Mouse (Mus musculus) hindbrain, embryonic 14.5 days (tissue): ENCODE results near the gene Sp1. TPM values are rescaled to one million over a fixed set of nuclear protein-coding genes. Genes with fewer than 3 reads are reported as not detected.

Source experiments
- ATAC-seq: fragments of 200-750 bp; cut with Nextera tagmentation; 2 replicates; pipeline ENCODE4 v1.8.0; 2017; ENCODE audit warnings: moderate number of reproducible peaks, mild to moderate bottlenecking, moderate TSS enrichment, moderate library complexity; ENCODE audit not compliant: low FRiP score
- DNase-seq: peaks from one replicate; pipeline ENCODE4 v3.0.0-alpha.2; 2015; ENCODE audit warnings: low spot score
- H3K27ac ChIP-seq: fragments of 300-500 bp; sonication (generic); 2 replicates; pipeline ENCODE4 v1.5.1; 2014; ENCODE audit warnings: mild to moderate bottlenecking, moderate library complexity
- H3K27me3 ChIP-seq: fragments of 300-500 bp; sonication (generic); 2 replicates; pipeline ENCODE4 v1.6.1; 2014; ENCODE audit warnings: mild to moderate bottlenecking, low read length, mixed read lengths; ENCODE audit not compliant: control insufficient read depth, insufficient read depth
- H3K36me3 ChIP-seq: fragments of 300-500 bp; sonication (generic); replicated peaks from 2 replicates; pipeline ENCODE4 v1.6.1; 2014; ENCODE audit not compliant: control insufficient read depth, insufficient read depth
- H3K4me1 ChIP-seq: fragments of 300-500 bp; sonication (generic); replicated peaks from 2 replicates; pipeline ENCODE4 v1.6.1; 2014; ENCODE audit warnings: antibody characterized with exemption, low read length, mixed read lengths; ENCODE audit not compliant: control insufficient read depth, insufficient read depth
- H3K4me2 ChIP-seq: fragments of 300-500 bp; sonication (generic); replicated peaks from 2 replicates; pipeline ENCODE4 v1.6.1; 2014; ENCODE audit warnings: mild to moderate bottlenecking, moderate library complexity
- H3K4me3 ChIP-seq: fragments of 300-500 bp; sonication (generic); replicated peaks from 2 replicates; pipeline ENCODE4 v1.5.1; 2014; ENCODE audit warnings: mild to moderate bottlenecking, low read length
- H3K9ac ChIP-seq: fragments of 300-500 bp; sonication (generic); 2 replicates; pipeline ENCODE4 v1.6.1; 2014
- H3K9me3 ChIP-seq: fragments of 300-500 bp; sonication (generic); 2 replicates; pipeline ENCODE4 v1.6.1; 2016; ENCODE audit warnings: low read length; ENCODE audit not compliant: control insufficient read depth
- WGBS: fragments of 180-500 bp; shearing (Covaris S2); extraction: QIAGEN DNeasy Blood & Tissue Kit; methylation state at CpG from one replicate; pipeline ENCODE4 v1.1.7; 2014; 5-methylcytosine and 5-hydroxymethylcytosine counted together
- polyA plus RNA-seq: library from polyadenylated mRNA; unstranded; fragments of >200 nt; fragmentation: Nextera tagmentation; extraction: Ambion mirVana; gene quantifications from 2 replicates; pipeline ENCODE4 v1.2.1, GENCODE M21; 2014

Sp1 gene
- polyA plus RNA-seq, 1 experiment from 2014 or later, result 5.3 TPM

- Histone ChIP-seq H3K27me3 (no peaks in the 10 kb centered on the region), H3K9ac (no peak overlapping the region), H3K4me2 (no peak overlapping the region), H3K27ac (no peak overlapping the region), H3K4me3 (no peak overlapping the region), H3K36me3 (peaks cover 40% of the 10 kb centered on the region), H3K9me3 (no peaks in the 10 kb centered on the region), H3K4me1 (no peaks in the 10 kb centered on the region)
- WGBS, result 90% methylated on average over 2 of the region's 2 CpGs
- ATAC-seq (no peak), DNase-seq (no peak)
These were observed 11.6 kb downstream of the Sp1 start for GRCm38 (mm10) chr15:102417524-102417923.

- no peak overlapping the region for H3K4me2 ChIP-seq
- H3K4me1 ChIP-seq, result no peaks in the 10 kb centered on the region
- H3K36me3 ChIP-seq, result peaks cover 28% of the 10 kb centered on the region
These were observed 15.0 kb downstream of the Sp1 start for GRCm38 (mm10) chr15:102420986-102421385.

GRCm38 (mm10) chr15:102421437-102421836, 15.5 kb downstream of the Sp1 start:
- H3K4me1 ChIP-seq, result no peaks in the 10 kb centered on the region
- ATAC-seq (no peak), DNase-seq (peak; percentile 80)
- H3K4me3 ChIP-seq, result no peak overlapping the region
- no peak overlapping the region for H3K9ac ChIP-seq
- H3K9me3 ChIP-seq, result no peaks in the 10 kb centered on the region
- peaks cover 32% of the 10 kb centered on the region for H3K36me3 ChIP-seq
- H3K4me2 ChIP-seq, result no peak overlapping the region
- H3K27ac ChIP-seq, result no peak overlapping the region
- H3K27me3 ChIP-seq, result no peaks in the 10 kb centered on the region
- WGBS, result 61% methylated on average over 3 of the region's 3 CpGs

More at GRCm38 (mm10) chr15:102420986-102421385, 15.0 kb downstream of the Sp1 start:
- no peak for DNase-seq
- no peak overlapping the region for H3K9ac ChIP-seq
- no peaks in the 10 kb centered on the region for H3K27me3 ChIP-seq
- no peaks in the 10 kb centered on the region for H3K9me3 ChIP-seq
- no peak overlapping the region for H3K4me3 ChIP-seq
- 76% methylated on average over 1 of the region's 1 CpGs for WGBS
- ATAC-seq, result no peak
- H3K27ac ChIP-seq, result no peak overlapping the region

GRCm38 (mm10) chr15:102423602-102424240, 17.8 kb downstream of the Sp1 start:
- Histone ChIP-seq H3K4me1 (no peaks in the 10 kb centered on the region), H3K9me3 (no peaks in the 10 kb centered on the region), H3K4me3 (no peak overlapping the region), H3K36me3 (peaks cover 44% of the 10 kb centered on the region), H3K27me3 (no peaks in the 10 kb centered on the region), H3K4me2 (no peak overlapping the region), H3K27ac (no peak overlapping the region), H3K9ac (no peak overlapping the region)
- DNase-seq (no peak), ATAC-seq (no peak)
- WGBS, result 95% methylated on average over 2 of the region's 2 CpGs

GRCm38 (mm10) chr15:102424657-102425056, 18.7 kb downstream of the Sp1 start:
- H3K27ac ChIP-seq, result no peak overlapping the region
- 91% methylated on average over 2 of the region's 2 CpGs for WGBS
- DNase-seq, result no peak
- peaks cover 46% of the 10 kb centered on the region for H3K36me3 ChIP-seq
- ATAC-seq, result no peak
- H3K9ac ChIP-seq, result no peak overlapping the region
- no peaks in the 10 kb centered on the region for H3K4me1 ChIP-seq
- H3K9me3 ChIP-seq, result no peaks in the 10 kb centered on the region
- no peak overlapping the region for H3K4me3 ChIP-seq
- no peaks in the 10 kb centered on the region for H3K27me3 ChIP-seq
- no peak overlapping the region for H3K4me2 ChIP-seq

GRCm38 (mm10) chr15:102426963-102427362, 21.0 kb downstream of the Sp1 start:
- Histone ChIP-seq H3K4me1 (no peaks in the 10 kb centered on the region), H3K36me3 (peaks cover 69% of the 10 kb centered on the region), H3K9me3 (no peaks in the 10 kb centered on the region), H3K27me3 (no peaks in the 10 kb centered on the region), H3K9ac (no peak overlapping the region), H3K4me3 (no peak overlapping the region), H3K4me2 (no peak overlapping the region), H3K27ac (no peak overlapping the region)
- ATAC-seq (no peak), DNase-seq (no peak)
- WGBS, result 97% methylated on average over 1 of the region's 1 CpGs

- no peak overlapping the region for H3K27ac ChIP-seq
- no peaks in the 10 kb centered on the region for H3K9me3 ChIP-seq
- DNase-seq (no peak), ATAC-seq (no peak)
- H3K9ac ChIP-seq, result no peak overlapping the region
- H3K4me3 ChIP-seq, result no peak overlapping the region
- no peaks in the 10 kb centered on the region for H3K4me1 ChIP-seq
- H3K4me2 ChIP-seq, result no peak overlapping the region
- no peaks in the 10 kb centered on the region for H3K27me3 ChIP-seq
- H3K36me3 ChIP-seq, result peaks cover 80% of the 10 kb centered on the region
- 89% methylated on average over 1 of the region's 1 CpGs for WGBS
These were observed 26.1 kb downstream of the Sp1 start for GRCm38 (mm10) chr15:102432046-102432445.

- ATAC-seq, result no peak
- Histone ChIP-seq H3K9ac (no peak overlapping the region), H3K4me1 (no peaks in the 10 kb centered on the region), H3K9me3 (no peaks in the 10 kb centered on the region), H3K27me3 (no peaks in the 10 kb centered on the region), H3K4me3 (no peak overlapping the region), H3K4me2 (no peak overlapping the region), H3K27ac (no peak overlapping the region), H3K36me3 (peaks cover 80% of the 10 kb centered on the region)
- 92% methylated on average over 4 of the region's 4 CpGs for WGBS
- no peak for DNase-seq
These were observed 27.2 kb downstream of the Sp1 start for GRCm38 (mm10) chr15:102433173-102433572.

- WGBS, result 50% methylated on average over 2 of the region's 2 CpGs
- H3K27ac ChIP-seq, result no peak overlapping the region
- no peak overlapping the region for H3K4me2 ChIP-seq
- peak; percentile 86 for DNase-seq
- no peak overlapping the region for H3K9ac ChIP-seq
- H3K36me3 ChIP-seq, result peaks cover 5% of the 10 kb centered on the region; the same call in 1 of the 2 replicates
- no peaks in the 10 kb centered on the region for H3K9me3 ChIP-seq
- no peaks in the 10 kb centered on the region for H3K27me3 ChIP-seq
- no peak for ATAC-seq
- no peak overlapping the region for H3K4me3 ChIP-seq
- H3K4me1 ChIP-seq, result no peaks in the 10 kb centered on the region
These were observed 36.5 kb downstream of the Sp1 start for GRCm38 (mm10) chr15:102442490-102442889.

- Histone ChIP-seq H3K4me1 (no peaks in the 10 kb centered on the region), H3K27me3 (no peaks in the 10 kb centered on the region), H3K4me2 (no peak within 1 kb of the TSS), H3K9ac (no peak within 1 kb of the TSS), H3K36me3 (no peaks in the 10 kb centered on the region), H3K27ac (no peak within 1 kb of the TSS), H3K9me3 (no peaks in the 10 kb centered on the region), H3K4me3 (no peak within 1 kb of the TSS)
- 64% methylated on average over 8 of the region's 8 CpGs for WGBS
- DNase-seq (no peak), ATAC-seq (no peak)
These were observed 39.2 kb downstream of the Sp1 start, which contains the start of gene Amhr2 for GRCm38 (mm10) chr15:102445146-102445545. Amhr2 (plus strand) TSS chr15:102445367.
